Mouse (Mus musculus): ENCODE measurements around the gene Zfx.

DNA sequence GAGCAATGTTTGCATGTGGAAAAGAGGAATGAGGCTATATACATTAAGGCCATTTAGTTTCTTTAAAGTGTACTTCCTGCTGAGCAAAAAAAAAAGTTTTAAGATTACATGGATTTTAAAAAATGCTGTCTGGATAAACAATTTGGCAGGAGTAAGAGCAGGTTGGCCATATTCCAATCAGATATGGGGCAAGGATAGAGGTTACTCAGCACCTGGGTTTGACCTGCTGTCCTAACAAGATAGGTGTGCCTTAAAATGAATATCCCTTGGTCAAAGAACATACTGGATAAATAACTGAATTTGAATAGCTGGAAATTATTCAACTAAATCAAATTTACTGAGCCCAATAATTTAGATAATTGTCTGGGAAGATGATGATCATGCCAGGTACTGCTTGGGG, 5.2 kb downstream of the Zfx start:
- TF ChIP-seq CTCF (IDR thresholded peaks at IDR 0.05; ENCODE audit: extremely low read depth, insufficient read length, insufficient replicate concordance, low read depth, low read length), result no peak
- no peak for TF ChIP-seq POLR2A (IDR thresholded peaks at IDR 0.05; ENCODE audit: low read depth, low read length)
